Mouse (Mus musculus) lung, embryonic 14.5 days (tissue): ENCODE measurements around the gene Cd44. TPM values are rescaled to one million over a fixed set of nuclear protein-coding genes. Genes with fewer than 3 reads are reported as not detected.
A peak's percentile ranks its signal among the peaks of the same experiment; 100 is the strongest.

ENCODE experiments used
- ATAC-seq: fragments of 200-750 bp; cut with Nextera tagmentation; 2 replicates; pipeline ENCODE4 v1.8.0; 2017; ENCODE audit warnings: mild to moderate bottlenecking, moderate TSS enrichment, moderate library complexity; ENCODE audit not compliant: insufficient read depth
- DNase-seq: peaks from one replicate; pipeline ENCODE4 v3.0.0-alpha.2; 2015
- H3K27ac ChIP-seq: fragments of 300-500 bp; sonication (generic); 2 replicates; pipeline ENCODE4 v1.5.1; 2014; ENCODE audit warnings: low read depth, mild to moderate bottlenecking, moderate library complexity
- H3K27me3 ChIP-seq: fragments of 300-500 bp; sonication (generic); 2 replicates; pipeline ENCODE4 v1.6.1; 2014; ENCODE audit warnings: low read length, control low read depth; ENCODE audit not compliant: insufficient read depth
- H3K36me3 ChIP-seq: fragments of 300-500 bp; sonication (generic); 2 replicates; pipeline ENCODE4 v1.6.1; 2014; ENCODE audit warnings: control low read depth; ENCODE audit not compliant: insufficient read depth
- H3K4me1 ChIP-seq: fragments of 300-500 bp; sonication (generic); 2 replicates; pipeline ENCODE4 v1.6.1; 2014; ENCODE audit warnings: antibody characterized with exemption, control low read depth; ENCODE audit not compliant: insufficient read depth
- H3K4me2 ChIP-seq: fragments of 300-500 bp; sonication (generic); 2 replicates; pipeline ENCODE4 v1.6.1; 2014; ENCODE audit warnings: mild to moderate bottlenecking
- H3K4me3 ChIP-seq: fragments of 300-500 bp; sonication (generic); 2 replicates; pipeline ENCODE4 v1.5.1; 2014; ENCODE audit warnings: low read depth, low read length
- H3K9ac ChIP-seq: fragments of 300-500 bp; sonication (generic); 2 replicates; pipeline ENCODE4 v1.6.1; 2014
- H3K9me3 ChIP-seq: fragments of 300-500 bp; sonication (generic); 2 replicates; pipeline ENCODE4 v1.6.1; 2016; ENCODE audit warnings: low read depth, low read length, control low read depth
- CTCF ChIP-seq: IDR thresholded peaks from 2 replicates; pipeline ENCODE4 v1.5.1; 2016; ENCODE audit warnings: antibody characterized with exemption, low read depth
- WGBS: fragments of 180-500 bp; shearing (Covaris S2); extraction: QIAGEN DNeasy Blood & Tissue Kit; methylation state at CpG from one replicate; pipeline ENCODE4 v1.1.7; 2014; 5-methylcytosine and 5-hydroxymethylcytosine counted together
- polyA plus RNA-seq: library from polyadenylated mRNA; unstranded; fragments of >200 nt; fragmentation: Nextera tagmentation; extraction: Ambion mirVana; gene quantifications from 2 replicates; pipeline ENCODE4 v1.2.1, GENCODE M21; 2014

Gene Cd44
- polyA plus RNA-seq, 1 experiment from 2014 or later, result 31.8 TPM

- Histone ChIP-seq H3K27me3 (no peaks in the 10 kb centered on the region), H3K4me3 (no peak overlapping the region), H3K9ac (no peak overlapping the region), H3K9me3 (no peaks in the 10 kb centered on the region), H3K36me3 (no peaks in the 10 kb centered on the region), H3K27ac (no peak overlapping the region), H3K4me1 (0 out of 2 replicates have a peak, but pooled peaks cover 2% of the 10 kb centered on the region), H3K4me2 (no peak overlapping the region)
- no peak for TF ChIP-seq CTCF
- 88% methylated on average over 4 of the region's 4 CpGs for WGBS
- ATAC-seq, result no peak
- DNase-seq, result no peak
Observed at GRCm38 (mm10) chr2:102873194-102873593, 28.3 kb downstream of the Cd44 start.

- H3K4me2 ChIP-seq, result no peak overlapping the region
- no peak for ATAC-seq
- H3K9me3 ChIP-seq, result no peaks in the 10 kb centered on the region
- H3K4me3 ChIP-seq, result no peak overlapping the region
- H3K9ac ChIP-seq, result no peak overlapping the region
- WGBS, result 84% methylated on average over 2 of the region's 2 CpGs
- H3K27me3 ChIP-seq, result no peaks in the 10 kb centered on the region
- peaks cover 4% of the 10 kb centered on the region; the same call in 1 of the 2 replicates for H3K4me1 ChIP-seq
- H3K27ac ChIP-seq, result no peak overlapping the region
- TF ChIP-seq CTCF, result no peak
- H3K36me3 ChIP-seq, result no peaks in the 10 kb centered on the region
- DNase-seq, result no peak
Observed at GRCm38 (mm10) chr2:102872436-102872835, 29.0 kb downstream of the Cd44 start.

GRCm38 (mm10) chr2:102868444-102868843, 33.0 kb downstream of the Cd44 start:
- no peak for TF ChIP-seq CTCF
- 86% methylated on average over 2 of the region's 2 CpGs for WGBS
- Histone ChIP-seq H3K4me2 (no peak overlapping the region), H3K9me3 (no peaks in the 10 kb centered on the region), H3K27ac (no peak overlapping the region), H3K27me3 (no peaks in the 10 kb centered on the region), H3K36me3 (no peaks in the 10 kb centered on the region), H3K4me3 (no peak overlapping the region), H3K9ac (no peak overlapping the region), H3K4me1 (peaks cover 4% of the 10 kb centered on the region)
- ATAC-seq (no peak), DNase-seq (no peak)

- ATAC-seq, result no peak
- Histone ChIP-seq H3K27me3 (no peaks in the 10 kb centered on the region), H3K36me3 (no peaks in the 10 kb centered on the region), H3K9me3 (no peaks in the 10 kb centered on the region), H3K27ac (peak overlapping the region; percentile 68), H3K4me2 (no peak overlapping the region), H3K4me3 (no peak overlapping the region), H3K9ac (no peak overlapping the region), H3K4me1 (peaks cover 4% of the 10 kb centered on the region)
- WGBS, result 38% methylated on average over 6 of the region's 6 CpGs
- peak; percentile 49 for DNase-seq
- no peak for TF ChIP-seq CTCF
Observed at GRCm38 (mm10) chr2:102867396-102868088, 33.9 kb downstream of the Cd44 start.

GRCm38 (mm10) chr2:102866594-102866993, 34.9 kb downstream of the Cd44 start:
- Histone ChIP-seq H3K36me3 (no peaks in the 10 kb centered on the region), H3K4me2 (no peak overlapping the region), H3K27ac (peak overlapping the region; percentile 68; the same call in 1 of the 2 replicates), H3K9me3 (no peaks in the 10 kb centered on the region), H3K4me3 (no peak overlapping the region), H3K4me1 (peaks cover 4% of the 10 kb centered on the region), H3K27me3 (no peaks in the 10 kb centered on the region), H3K9ac (no peak overlapping the region)
- TF ChIP-seq CTCF, result no peak
- WGBS, result 3% methylated on average over 1 of the region's 1 CpGs
- ATAC-seq (peak; percentile 52; the same call in 1 of the 2 replicates), DNase-seq (peak; percentile 81)

GRCm38 (mm10) chr2:102865354-102865752, 36.1 kb downstream of the Cd44 start:
- Histone ChIP-seq H3K4me2 (no peak overlapping the region), H3K9me3 (no peaks in the 10 kb centered on the region), H3K27me3 (no peaks in the 10 kb centered on the region), H3K36me3 (0 out of 2 replicates have a peak, but pooled peaks cover 4% of the 10 kb centered on the region), H3K4me3 (no peak overlapping the region), H3K4me1 (peaks cover 4% of the 10 kb centered on the region), H3K27ac (no peak overlapping the region), H3K9ac (no peak overlapping the region)
- WGBS, result 91% methylated on average over 8 of the region's 8 CpGs
- no peak for TF ChIP-seq CTCF
- ATAC-seq (no peak), DNase-seq (no peak)

- H3K36me3 ChIP-seq, result 0 out of 2 replicates have a peak, but pooled peaks cover 4% of the 10 kb centered on the region
- no peak overlapping the region for H3K27ac ChIP-seq
- no peak overlapping the region for H3K4me3 ChIP-seq
- H3K27me3 ChIP-seq, result no peaks in the 10 kb centered on the region
- ATAC-seq, result no peak
- 64% methylated on average over 6 of the region's 6 CpGs for WGBS
- H3K9me3 ChIP-seq, result no peaks in the 10 kb centered on the region
- peaks cover 4% of the 10 kb centered on the region for H3K4me1 ChIP-seq
- no peak for DNase-seq
- H3K9ac ChIP-seq, result no peak overlapping the region
- H3K4me2 ChIP-seq, result no peak overlapping the region
- no peak for TF ChIP-seq CTCF
Observed at GRCm38 (mm10) chr2:102864695-102865353, 36.6 kb downstream of the Cd44 start.
